Mouse (Mus musculus) ES-Bruce4 (cell line): Measurements from ENCODE around the gene Lsm12. TPM values are rescaled to one million over a fixed set of nuclear protein-coding genes. Genes with fewer than 3 reads are reported as not detected.

Experiments
- H3K27ac ChIP-seq: 2 replicates; pipeline ENCODE4 v1.5.1; 2012; ENCODE audit warnings: low read length, inconsistent platforms; ENCODE audit not compliant: insufficient read depth
- H3K27me3 ChIP-seq: 2 replicates; pipeline ENCODE4 v1.6.1; 2012; ENCODE audit warnings: mild to moderate bottlenecking, low read length, inconsistent platforms; ENCODE audit not compliant: control insufficient read depth, poor library complexity, insufficient read depth, severe bottlenecking
- H3K36me3 ChIP-seq: 2 replicates; pipeline ENCODE4 v1.6.1; 2012; ENCODE audit warnings: inconsistent platforms, mild to moderate bottlenecking, low read length, moderate library complexity; ENCODE audit not compliant: control insufficient read depth, poor library complexity, insufficient read depth, severe bottlenecking
- H3K4me1 ChIP-seq: one replicate; pipeline ENCODE4 v1.8.1; 2011; ENCODE audit warnings: low read length; ENCODE audit not compliant: control insufficient read depth, insufficient read depth
- H3K4me3 ChIP-seq: 2 replicates; pipeline ENCODE4 v1.5.1; 2011; ENCODE audit warnings: low read depth, mild to moderate bottlenecking, low read length
- H3K9ac ChIP-seq: 2 replicates; pipeline ENCODE4 v1.6.1; 2012; ENCODE audit warnings: low read depth, mild to moderate bottlenecking, inconsistent platforms; ENCODE audit not compliant: poor library complexity, severe bottlenecking
- H3K9me3 ChIP-seq: replicated peaks from 2 replicates; pipeline ENCODE4 v1.6.1; 2012; ENCODE audit warnings: mild to moderate bottlenecking, low read length, inconsistent platforms; ENCODE audit not compliant: control insufficient read depth, poor library complexity, insufficient read depth, severe bottlenecking
- CTCF ChIP-seq: IDR thresholded peaks from one replicate; pipeline ENCODE4 v1.8.1; 2011; ENCODE audit warnings: low read depth, low read length
- EP300 ChIP-seq: IDR thresholded peaks from 2 replicates; pipeline ENCODE4 v1.6.1; 2011; ENCODE audit warnings: low read depth, low read length; ENCODE audit not compliant: insufficient read depth
- POLR2A ChIP-seq: IDR thresholded peaks from one replicate; pipeline ENCODE4 v1.8.1; 2011; ENCODE audit warnings: low read length; ENCODE audit not compliant: insufficient read depth
- polyA plus RNA-seq: library from polyadenylated mRNA; stranded (reverse); fragments of >200 nt; gene quantifications from 2 replicates; pipeline ENCODE4 v1.2.4, GENCODE M21; 2011; ENCODE audit warnings: low read depth; ENCODE audit not compliant: missing spikeins, insufficient read depth, insufficient read length

The Lsm12 gene
- polyA plus RNA-seq, 1 experiment = 146 TPM

GRCm38 (mm10) chr11:102144957-102145470 is 40.1 kb downstream of the Lsm12 start:
- H3K9me3 ChIP-seq = no peaks in the 10 kb centered on the region
- no peaks in the 10 kb centered on the region for H3K4me1 ChIP-seq
- H3K4me3 ChIP-seq = peak overlapping the region; percentile 52
- H3K36me3 ChIP-seq = no peaks in the 10 kb centered on the region
- H3K9ac ChIP-seq = 0 out of 2 replicates have a peak overlapping the region, but pooled peaks have one; percentile 20
- TF ChIP-seq CTCF (peak; percentile 7), POLR2A (no peak), EP300 (no peak)
- no peak overlapping the region for H3K27ac ChIP-seq
- H3K27me3 ChIP-seq = no peaks in the 10 kb centered on the region

- no peaks in the 10 kb centered on the region for H3K27me3 ChIP-seq
- H3K9me3 ChIP-seq = no peaks in the 10 kb centered on the region
- H3K4me3 ChIP-seq = no peak overlapping the region
- no peak overlapping the region for H3K27ac ChIP-seq
- no peaks in the 10 kb centered on the region for H3K36me3 ChIP-seq
- TF ChIP-seq CTCF = no peak
- no peak for TF ChIP-seq POLR2A
- TF ChIP-seq EP300 = no peak
- H3K9ac ChIP-seq = no peak overlapping the region
- no peaks in the 10 kb centered on the region for H3K4me1 ChIP-seq
These were observed 42.7 kb downstream of the Lsm12 start for GRCm38 (mm10) chr11:102142355-102142754.

- no peak overlapping the region for H3K4me3 ChIP-seq
- no peak overlapping the region for H3K27ac ChIP-seq
- H3K4me1 ChIP-seq = no peaks in the 10 kb centered on the region
- H3K9me3 ChIP-seq = no peaks in the 10 kb centered on the region
- H3K9ac ChIP-seq = no peak overlapping the region
- H3K36me3 ChIP-seq = no peaks in the 10 kb centered on the region
- TF ChIP-seq POLR2A (no peak), CTCF (peak; percentile 32), EP300 (no peak)
- H3K27me3 ChIP-seq = no peaks in the 10 kb centered on the region
These were observed 44.6 kb downstream of the Lsm12 start for GRCm38 (mm10) chr11:102140508-102140907.

GRCm38 (mm10) chr11:102138447-102138740 is 46.7 kb downstream of the Lsm12 start:
- peak overlapping the region; percentile 66; the same call in 1 of the 2 replicates for H3K9ac ChIP-seq
- H3K4me1 ChIP-seq = peaks cover 4% of the 10 kb centered on the region
- TF ChIP-seq CTCF (peak; percentile 93), EP300 (no peak)
- H3K27ac ChIP-seq = no peak overlapping the region
- H3K36me3 ChIP-seq = no peaks in the 10 kb centered on the region
- no peaks in the 10 kb centered on the region for H3K9me3 ChIP-seq
- peak overlapping the region; percentile 58 for H3K4me3 ChIP-seq
- H3K27me3 ChIP-seq = no peaks in the 10 kb centered on the region

DNA sequence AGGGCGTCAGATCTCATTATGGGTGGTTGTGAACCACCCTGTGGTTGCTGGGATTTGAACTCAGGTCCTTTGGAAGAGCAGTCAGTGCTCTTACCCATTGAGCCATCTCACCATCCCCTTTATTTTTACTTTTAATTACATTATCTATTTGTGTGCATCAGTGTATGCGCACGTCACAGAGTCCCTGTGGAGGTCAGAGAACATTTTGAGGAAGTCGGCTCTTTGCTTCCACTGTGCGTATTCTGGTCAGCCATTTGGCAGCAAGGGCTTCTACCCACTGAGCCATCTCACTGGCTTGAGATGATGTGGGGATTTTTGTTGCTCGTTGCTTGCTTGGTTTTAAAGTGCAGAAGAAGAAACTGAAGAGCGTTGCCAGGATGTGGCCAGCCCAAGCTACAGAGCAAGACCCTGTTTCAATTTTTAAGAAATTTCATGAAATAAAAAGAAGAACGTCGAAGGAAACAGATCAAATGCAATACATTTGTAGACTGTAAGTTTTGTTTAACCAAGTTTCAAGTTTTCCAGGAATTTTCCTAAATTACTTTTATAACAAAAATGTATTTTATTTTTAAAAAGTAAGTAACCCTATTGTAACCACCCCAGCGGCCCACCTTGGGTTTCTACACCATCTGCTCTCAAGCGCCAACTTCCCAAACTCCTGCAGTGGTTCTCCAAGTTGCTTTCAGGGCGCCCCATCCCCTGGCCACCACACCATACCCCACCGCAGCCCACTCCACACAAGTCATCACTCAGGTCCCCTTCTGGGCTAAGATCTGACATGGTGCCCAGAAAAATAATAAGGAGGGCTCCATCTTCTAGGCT is 47.3 kb downstream of the Lsm12 start:
- Histone ChIP-seq H3K4me3 (peak overlapping the region; percentile 58), H3K4me1 (peaks cover 4% of the 10 kb centered on the region), H3K27ac (no peak overlapping the region), H3K9me3 (no peaks in the 10 kb centered on the region), H3K27me3 (no peaks in the 10 kb centered on the region), H3K9ac (peak overlapping the region; percentile 66; the same call in 1 of the 2 replicates), H3K36me3 (no peaks in the 10 kb centered on the region)
- TF ChIP-seq POLR2A (no peak), EP300 (no peak), CTCF (no peak)

DNA sequence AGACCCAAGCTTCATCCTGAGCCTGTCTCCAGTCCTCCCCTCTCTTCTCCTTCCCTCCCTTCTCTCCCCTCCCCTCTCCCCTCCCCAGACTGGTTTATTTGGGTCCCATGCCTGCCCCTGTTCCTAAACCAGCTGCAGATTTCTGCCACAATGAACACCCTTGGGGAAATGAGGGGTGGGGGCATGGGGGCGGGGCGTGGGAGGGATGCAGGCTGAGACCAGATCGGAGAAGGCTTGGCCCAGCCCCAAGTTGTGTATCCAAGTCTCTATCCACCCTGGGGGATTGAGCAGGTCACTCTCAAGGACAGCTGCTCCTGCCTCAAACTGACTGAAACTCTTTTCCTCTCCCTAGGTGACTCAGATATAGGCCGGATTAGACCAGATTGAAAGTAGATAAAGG is 50.6 kb downstream of the Lsm12 start:
- Histone ChIP-seq H3K27me3 (no peaks in the 10 kb centered on the region), H3K36me3 (no peaks in the 10 kb centered on the region), H3K4me3 (no peak overlapping the region), H3K27ac (0 out of 2 replicates have a peak overlapping the region, but pooled peaks have one; percentile 8), H3K4me1 (peaks cover 4% of the 10 kb centered on the region), H3K9ac (no peak overlapping the region), H3K9me3 (no peaks in the 10 kb centered on the region)
- TF ChIP-seq POLR2A (no peak), CTCF (no peak), EP300 (0 out of 2 replicates have a peak, but pooled peaks have one; percentile 15)
